Mouse (Mus musculus) lung, adult 10 weeks (tissue): ENCODE results near the gene Olfr1265. TPM values are rescaled to one million over a fixed set of nuclear protein-coding genes. Genes with fewer than 3 reads are reported as not detected.

ENCODE experiments used
- polyA plus RNA-seq: library from polyadenylated mRNA; stranded (reverse); fragments of 350-450 nt; fragmentation: Illumina TruSeq; extraction: RNeasy Lipid Tissue Mini Kit (QIAGEN cat#74804); gene quantifications from one replicate; pipeline ENCODE4 v1.2.3, GENCODE M21; 2014; ENCODE audit warnings: low read depth, low replicate concordance; ENCODE audit not compliant: insufficient read depth

The Olfr1265 gene
- not detected for polyA plus RNA-seq

DNA sequence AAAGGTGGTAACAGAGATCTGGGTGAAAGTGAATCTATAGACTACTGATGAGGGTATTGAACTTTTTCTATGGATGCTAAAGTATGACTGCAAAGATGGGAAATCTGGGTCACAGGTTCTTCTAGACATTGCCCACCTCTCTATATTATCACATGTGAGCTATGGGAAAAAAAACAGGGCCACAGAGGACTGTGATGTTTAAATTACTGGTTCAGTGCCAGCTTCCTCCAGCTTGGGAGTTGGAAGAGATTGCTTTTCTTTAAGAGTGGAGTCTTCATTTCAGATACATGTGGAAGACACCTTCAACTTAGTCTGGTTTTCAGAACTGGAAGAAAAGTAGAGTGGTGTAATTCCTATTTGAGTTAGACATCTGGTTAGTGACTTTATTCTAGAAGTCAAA is at the start of gene Olfr1265:
Gene Olfr1265 (plus strand): TSS at position 301 of the 400 bp plus-strand sequence.

DNA sequence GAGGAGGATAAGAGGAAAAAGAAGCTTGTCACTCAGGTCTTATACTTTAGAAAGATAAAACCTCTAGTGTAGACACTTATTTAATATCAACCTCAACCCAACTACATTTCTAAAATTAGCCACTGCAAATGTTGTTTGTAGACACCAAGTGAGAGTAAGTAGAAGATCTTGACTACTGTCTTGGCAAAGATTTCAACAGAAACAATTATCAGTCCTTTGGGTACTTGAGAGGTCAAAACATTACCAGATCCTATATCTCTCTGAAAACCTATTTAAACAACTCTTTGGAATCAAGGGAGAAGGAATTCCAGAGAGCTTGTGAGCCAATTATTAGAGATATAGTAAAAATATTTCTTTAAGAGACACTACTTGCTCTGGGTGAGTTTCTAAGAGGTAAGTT is 44.2 kb upstream of the Olfr1265 start, which contains the start of gene Olfr1261:
Gene Olfr1261 (plus strand): TSS at position 301 of the 400 bp plus-strand sequence.

DNA sequence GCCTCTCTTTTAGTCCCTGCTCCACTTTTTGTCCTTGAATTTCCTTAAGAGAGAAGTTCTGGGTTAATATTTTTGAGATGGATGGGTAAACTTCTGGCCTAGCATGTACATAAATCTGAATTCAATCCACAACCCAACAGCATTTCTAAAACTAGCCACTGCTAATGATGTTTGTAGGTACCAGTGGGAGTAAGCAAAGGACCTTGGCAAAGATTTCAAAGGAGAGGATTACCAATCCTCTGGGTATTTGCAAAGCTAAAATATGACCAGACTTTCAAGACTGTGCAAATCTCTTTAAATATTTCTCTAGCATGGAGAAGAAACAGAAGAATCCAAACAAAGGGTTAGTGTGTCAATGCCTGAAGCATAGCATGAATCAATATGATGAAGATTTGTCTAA is 35.3 kb upstream of the Olfr1265 start, which contains the start of gene Olfr1262:
Gene Olfr1262 (plus strand): TSS at position 301 of the 400 bp plus-strand sequence.

DNA sequence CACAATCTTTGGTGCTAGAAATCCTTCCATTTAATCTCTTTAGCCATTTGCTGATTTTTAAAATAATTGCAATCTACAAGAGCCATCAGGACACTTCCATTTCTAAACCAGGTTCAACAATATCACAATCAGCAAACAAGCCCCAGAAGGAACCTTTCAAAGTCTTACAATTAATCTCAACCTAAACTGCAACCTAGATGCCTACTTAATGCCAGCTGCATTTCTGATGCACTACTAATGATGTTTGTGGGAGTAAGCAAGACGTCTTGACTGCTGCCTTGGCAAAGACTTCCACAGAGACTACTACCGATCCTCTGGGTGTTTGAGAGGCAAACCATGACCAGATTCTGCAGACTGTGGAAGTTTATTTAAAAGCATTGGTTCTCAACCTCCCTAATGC is 23.3 kb upstream of the Olfr1265 start, which contains the start of gene Olfr1263:
Gene Olfr1263 (plus strand): TSS at position 301 of the 400 bp plus-strand sequence.

DNA sequence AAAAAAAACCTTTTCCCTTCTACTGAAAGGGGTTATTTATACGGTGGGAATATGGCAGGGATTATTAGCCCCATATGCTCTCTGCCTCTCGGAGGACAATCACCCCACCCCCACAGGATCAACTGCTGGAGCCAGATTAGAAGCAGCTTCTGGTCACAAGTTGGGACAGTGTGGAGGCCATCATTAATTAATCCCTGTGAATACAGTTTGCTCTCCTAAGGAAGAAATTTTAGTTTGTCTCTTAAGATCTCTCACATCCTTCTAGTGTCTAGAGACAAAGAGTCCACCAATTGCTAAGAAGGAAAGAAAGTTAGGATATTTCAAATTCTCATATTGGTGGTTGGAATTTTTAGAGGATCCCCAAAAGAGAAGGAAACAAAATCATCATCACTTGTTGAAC is 9.7 kb upstream of the Olfr1265 start, which contains the start of gene Olfr1264:
Gene Olfr1264 (minus strand): TSS at position 101 of the 400 bp plus-strand sequence.

DNA sequence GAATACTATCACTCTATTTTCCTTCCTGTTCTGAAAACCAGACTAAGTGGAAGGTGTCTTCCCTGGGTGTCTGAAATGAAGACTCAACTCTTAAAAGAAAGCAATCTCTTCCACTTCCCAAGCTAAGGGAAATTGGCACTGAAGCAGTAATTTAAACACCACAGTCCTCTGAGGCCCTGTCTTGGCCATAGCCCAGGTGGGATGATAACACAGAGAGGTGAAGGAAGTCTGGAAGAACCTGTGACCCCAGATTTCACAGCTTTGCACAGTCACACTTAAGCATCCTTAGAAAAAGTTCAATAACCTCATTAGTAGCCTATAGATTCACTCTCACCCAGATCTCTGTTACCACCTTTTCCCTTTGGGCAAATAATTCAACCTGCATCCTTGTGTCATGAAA is 28.4 kb downstream of the Olfr1265 start, which contains the start of gene Olfr140:
Gene Olfr140 (minus strand): TSS at position 101 of the 400 bp plus-strand sequence.

Other genes with a start within 250 kb of the Olfr1265 start
- not detected for gene Olfr1254, start 241.7 kb upstream of the Olfr1265 start, polyA plus RNA-seq
- gene Olfr1255, start 223.3 kb upstream of the Olfr1265 start, polyA plus RNA-seq, result not detected
- gene Olfr1256, start 193.8 kb upstream of the Olfr1265 start, polyA plus RNA-seq, result not detected
- gene Olfr48, start 187.1 kb upstream of the Olfr1265 start, polyA plus RNA-seq, result not detected
- gene Olfr1257, start 156.9 kb upstream of the Olfr1265 start, polyA plus RNA-seq, result not detected
- not detected for gene Olfr1258, start 108.0 kb upstream of the Olfr1265 start, polyA plus RNA-seq
- gene Olfr1259, start 86.7 kb upstream of the Olfr1265 start, polyA plus RNA-seq, result not detected
- not detected for gene Olfr1260, start 61.0 kb upstream of the Olfr1265 start, polyA plus RNA-seq
- gene Olfr1261, start 44.1 kb upstream of the Olfr1265 start, polyA plus RNA-seq, result not detected
- gene Olfr1262, start 35.2 kb upstream of the Olfr1265 start, polyA plus RNA-seq, result not detected
- not detected for gene Olfr1263, start 23.2 kb upstream of the Olfr1265 start, polyA plus RNA-seq
- gene Olfr1264, start 9.8 kb upstream of the Olfr1265 start, polyA plus RNA-seq, result not detected
- not detected for gene Olfr140, start 28.3 kb downstream of the Olfr1265 start, polyA plus RNA-seq
- not detected for gene Olfr1269, start 86.1 kb downstream of the Olfr1265 start, polyA plus RNA-seq
- gene Olfr32, start 107.0 kb downstream of the Olfr1265 start, polyA plus RNA-seq, result not detected
- gene Olfr1270, start 117.8 kb downstream of the Olfr1265 start, polyA plus RNA-seq, result not detected
- gene Olfr1506, start 189.2 kb downstream of the Olfr1265 start, polyA plus RNA-seq, result not detected
- gene Olfr142, start 222.3 kb downstream of the Olfr1265 start, polyA plus RNA-seq, result not detected
- not detected for gene Olfr1271, start 235.7 kb downstream of the Olfr1265 start, polyA plus RNA-seq